Mouse (Mus musculus) granulocyte monocyte progenitor cell, adult 5-6 weeks (primary cell): ENCODE measurements around the gene Nup54. TPM values are rescaled to one million over a fixed set of nuclear protein-coding genes. Genes with fewer than 3 reads are reported as not detected.

Experiments
- ATAC-seq: replicated peaks from 2 replicates; pipeline ENCODE4 v1.8.0; 2016; ENCODE audit warnings: mild to moderate bottlenecking, moderate TSS enrichment, inconsistent platforms; ENCODE audit not compliant: poor library complexity, severe bottlenecking
- total RNA-seq, 2 experiments: library from RNA; stranded (forward) in 1 of 2; stranded (reverse) in 1 of 2; fragments of 200-712, 200-1000 nt in 1 of 2; fragments of >200 nt in 1 of 2; fragmentation: Nextera tagmentation in 1 of 2; gene quantifications; 2 replicates each; pipeline ENCODE4 v1.2.3; 2014 to 2017

Nup54 gene
- 45.1 and 73.9 TPM in 2 replicates for total RNA-seq (2014; fragmentation: Nextera tagmentation)
- total RNA-seq (2017), result 82.6 and 103 TPM in 2 replicates

DNA sequence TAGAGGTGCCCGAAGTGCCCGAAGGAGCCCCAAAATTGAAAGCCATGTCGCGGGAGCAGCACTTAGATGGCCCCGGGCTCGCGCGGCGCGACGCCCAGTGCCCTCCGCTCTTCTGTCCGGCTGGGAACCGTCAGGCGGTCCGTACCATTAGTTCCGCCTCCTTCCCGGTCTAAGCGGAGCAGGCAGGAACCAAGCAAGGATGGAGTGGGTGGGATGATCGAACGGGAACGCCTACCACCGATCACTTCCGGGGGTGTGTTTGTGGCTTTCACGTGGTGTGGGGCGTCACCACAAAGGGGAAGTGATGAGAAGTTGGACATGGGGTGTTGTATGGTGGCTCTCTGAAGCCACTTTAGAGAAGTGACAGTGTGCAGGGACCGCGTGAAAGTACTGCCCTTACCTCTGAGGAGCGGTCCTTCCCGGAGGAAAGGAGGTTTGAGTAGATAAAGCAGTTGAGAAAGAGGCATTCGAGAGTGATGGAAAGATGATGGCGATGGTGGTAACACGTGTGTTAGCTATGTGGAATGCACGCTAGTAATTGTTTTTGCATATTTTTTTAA, at the start of gene Nup54:
TSS of gene Nup54 (minus strand) at position 195 of the 560 bp plus-strand sequence.
- peak; percentile 94 for ATAC-seq

DNA sequence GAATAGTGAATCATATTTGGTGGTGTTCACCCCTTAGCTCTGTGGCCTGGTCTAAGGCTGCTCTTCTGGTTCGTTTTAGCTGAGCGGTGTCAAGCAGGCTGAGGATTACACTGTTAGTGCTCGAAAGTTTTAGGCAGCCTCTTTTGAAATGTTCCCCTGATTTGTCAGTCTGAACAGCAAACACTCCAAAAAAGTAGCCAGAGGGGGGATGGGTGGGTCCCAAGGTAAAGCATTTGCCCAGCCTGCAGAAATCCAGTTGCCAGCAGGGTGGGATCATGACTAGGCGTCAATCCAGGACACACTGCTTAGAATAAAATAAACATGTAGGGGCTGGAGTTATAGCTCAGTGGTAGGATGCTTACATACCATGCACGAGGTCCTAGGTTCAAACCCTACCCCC, 37.8 kb upstream of the Nup54 start:
- no peak for ATAC-seq

DNA sequence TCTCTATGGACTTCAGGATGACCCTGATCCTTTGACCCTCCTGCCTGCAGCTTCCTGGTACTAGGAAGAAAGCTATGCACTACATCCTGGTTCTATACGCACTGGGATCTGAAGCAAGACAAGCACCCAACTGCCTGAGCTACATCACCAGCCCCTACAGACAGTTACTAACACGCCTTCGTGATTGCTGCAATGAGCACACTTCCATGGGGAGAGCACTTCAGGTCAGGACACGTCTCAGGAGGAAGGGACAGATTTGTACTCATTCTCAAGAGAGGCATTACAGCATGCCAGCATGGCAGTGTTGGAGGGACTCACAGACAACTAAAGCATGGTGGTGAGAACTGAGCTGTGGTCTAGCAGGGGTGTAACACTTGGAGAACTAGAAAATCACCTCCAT, 36.5 kb upstream of the Nup54 start:
- no peak for ATAC-seq

- ATAC-seq, result no peak
These were observed 34.4 kb upstream of the Nup54 start for GRCm38 (mm10) chr5:92469201-92470130.

GRCm38 (mm10) chr5:92468234-92468633, 33.2 kb upstream of the Nup54 start:
- no peak for ATAC-seq

- peak; percentile 75 for ATAC-seq
These were observed 32.2 kb upstream of the Nup54 start for GRCm38 (mm10) chr5:92467102-92467766.

- ATAC-seq, result no peak
These were observed 30.5 kb upstream of the Nup54 start for GRCm38 (mm10) chr5:92465511-92465910.

DNA sequence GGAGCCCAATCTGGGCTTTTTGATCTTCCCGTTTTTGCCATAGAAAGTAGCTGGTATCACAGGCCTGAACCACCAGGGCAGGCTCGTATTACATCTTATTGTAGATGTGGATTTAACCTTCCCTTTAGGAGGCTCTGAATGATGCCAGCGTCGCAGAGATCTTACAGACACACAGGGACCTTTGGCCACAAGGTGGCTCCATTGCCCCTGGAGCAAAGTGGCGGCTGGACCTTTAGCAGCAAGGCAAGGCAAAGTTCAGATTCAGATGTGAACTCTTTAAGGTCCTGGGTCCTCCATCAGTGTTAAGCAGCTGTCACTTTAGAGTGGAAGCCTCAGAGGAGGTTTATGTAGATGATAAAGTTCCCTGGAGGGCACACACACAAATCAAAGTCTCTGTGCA, 26.3 kb upstream of the Nup54 start:
- peak; percentile 73 for ATAC-seq

DNA sequence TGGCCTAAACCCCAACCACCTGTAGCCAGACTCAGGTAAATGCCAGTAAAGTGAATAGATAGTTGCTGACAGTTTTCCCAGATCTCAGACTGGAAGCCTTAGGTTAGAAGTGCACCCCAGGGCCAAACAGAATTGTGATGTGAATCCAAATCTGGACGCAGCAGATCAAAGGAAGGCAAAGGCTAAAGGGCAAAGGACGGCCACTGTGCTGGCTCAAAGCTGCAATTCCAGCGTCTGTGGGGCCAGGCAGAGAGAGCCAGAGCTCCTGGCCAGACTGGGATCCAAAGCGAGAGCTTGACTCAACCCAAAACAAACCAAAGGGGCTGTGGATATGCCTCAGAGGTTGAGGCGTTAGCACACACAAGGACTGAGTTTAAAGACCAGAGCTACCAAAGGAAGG, 23.7 kb upstream of the Nup54 start:
- ATAC-seq, result no peak

- no peak for ATAC-seq
These were observed 22.4 kb upstream of the Nup54 start for GRCm38 (mm10) chr5:92457410-92457809.

- ATAC-seq, result 0 out of 2 replicates have a peak, but pooled peaks have one; percentile 22
These were observed 17.9 kb upstream of the Nup54 start for GRCm38 (mm10) chr5:92452876-92453275.

DNA sequence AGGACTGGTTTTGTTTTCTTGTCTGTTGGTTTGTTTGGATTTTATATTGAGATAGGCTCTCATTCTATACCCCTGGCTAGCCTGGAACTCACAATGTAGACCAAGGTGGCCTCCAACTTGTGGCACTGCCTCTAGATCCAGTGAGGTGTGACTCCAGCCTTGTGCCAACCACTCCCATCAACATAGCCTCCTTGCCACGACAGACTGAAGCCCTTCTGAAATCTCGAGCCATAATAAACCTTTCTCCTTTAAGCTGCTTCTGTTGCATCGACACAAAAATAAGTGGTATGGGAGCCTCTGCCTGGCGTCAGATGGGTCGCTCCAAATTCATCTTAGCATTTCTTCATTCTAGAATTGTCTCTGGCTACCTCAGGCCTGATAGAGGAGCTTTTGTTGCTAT, 11.7 kb upstream of the Nup54 start:
- no peak for ATAC-seq

DNA sequence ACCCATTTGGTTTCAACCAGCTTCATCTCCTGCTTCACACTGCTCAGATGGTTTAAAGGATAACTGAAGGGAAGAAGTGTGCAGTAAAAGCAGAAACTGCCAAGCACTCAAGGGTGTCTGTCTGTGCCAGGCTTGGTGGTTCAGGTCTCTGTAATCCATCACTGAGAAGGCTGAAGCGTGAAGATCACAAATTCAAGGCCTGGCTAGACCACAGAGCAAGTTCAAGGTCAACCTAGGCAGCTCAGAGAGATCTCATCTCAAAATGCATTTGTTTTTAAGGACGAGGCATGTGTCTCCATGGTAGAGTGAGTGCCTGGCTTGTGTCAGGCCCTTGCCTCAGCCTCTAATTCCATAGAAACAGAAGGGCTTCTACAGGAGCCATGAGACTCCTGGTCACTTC, 10.0 kb upstream of the Nup54 start:
- ATAC-seq, result no peak

- no peak for ATAC-seq
These were observed 7.9 kb upstream of the Nup54 start for GRCm38 (mm10) chr5:92442914-92443313.

DNA sequence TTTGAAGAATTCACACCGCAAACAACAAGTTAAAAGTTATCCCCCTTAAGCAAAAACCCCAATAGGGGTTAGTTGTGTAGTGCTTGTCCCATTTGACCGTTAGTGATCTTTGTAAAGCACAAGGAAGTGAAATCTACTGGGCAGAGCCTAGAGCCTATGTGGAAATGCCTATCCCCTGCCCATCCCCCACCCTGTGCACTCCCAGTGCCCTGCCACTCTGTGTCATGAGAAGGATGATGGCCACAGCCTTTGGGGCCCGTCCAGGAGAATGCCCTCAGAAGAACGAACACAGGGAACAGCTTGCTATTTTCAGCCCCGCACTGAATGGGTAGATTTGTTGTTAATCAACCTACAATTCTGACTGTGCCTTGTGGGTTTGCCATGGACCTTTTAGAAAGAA, 6.5 kb upstream of the Nup54 start:
- peak; percentile 98 for ATAC-seq

DNA sequence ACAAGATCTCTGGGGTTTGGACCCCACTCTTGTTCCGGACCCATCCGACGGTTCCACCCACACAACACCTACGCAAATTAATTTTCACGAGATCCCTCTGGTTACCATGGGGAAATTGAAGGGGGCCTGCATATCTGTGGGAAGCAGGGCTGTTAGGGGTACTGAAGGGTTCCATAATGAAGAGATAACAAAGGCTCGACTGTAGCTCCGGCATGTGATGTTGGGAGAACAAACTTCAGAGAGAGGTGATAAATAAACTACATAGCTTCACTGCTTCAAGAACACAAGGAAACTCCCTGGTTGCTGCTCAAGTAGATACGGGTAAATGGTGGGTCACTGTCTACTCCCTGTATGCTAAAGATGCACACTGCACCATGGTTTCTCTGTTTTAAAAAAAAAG, 3.5 kb upstream of the Nup54 start:
- no peak for ATAC-seq

GRCm38 (mm10) chr5:92434571-92434985, 441 bp downstream of the Nup54 start:
- peak; percentile 34 for ATAC-seq

- no peak for ATAC-seq
These were observed 949 bp downstream of the Nup54 start for GRCm38 (mm10) chr5:92434070-92434469.

GRCm38 (mm10) chr5:92431611-92432010, 3.4 kb downstream of the Nup54 start:
- no peak for ATAC-seq

GRCm38 (mm10) chr5:92430723-92431122, 4.3 kb downstream of the Nup54 start:
- ATAC-seq, result no peak

- no peak for ATAC-seq
These were observed 10.9 kb downstream of the Nup54 start for GRCm38 (mm10) chr5:92424126-92424525.
